Mouse (Mus musculus): Measurements from ENCODE around the gene Odr4. TPM values are rescaled to one million over a fixed set of nuclear protein-coding genes. Genes with fewer than 3 reads are reported as not detected.

Odr4 gene
- total RNA-seq, 2 experiments from 2014 or later, result 44.5 to 47.7 TPM

DNA sequence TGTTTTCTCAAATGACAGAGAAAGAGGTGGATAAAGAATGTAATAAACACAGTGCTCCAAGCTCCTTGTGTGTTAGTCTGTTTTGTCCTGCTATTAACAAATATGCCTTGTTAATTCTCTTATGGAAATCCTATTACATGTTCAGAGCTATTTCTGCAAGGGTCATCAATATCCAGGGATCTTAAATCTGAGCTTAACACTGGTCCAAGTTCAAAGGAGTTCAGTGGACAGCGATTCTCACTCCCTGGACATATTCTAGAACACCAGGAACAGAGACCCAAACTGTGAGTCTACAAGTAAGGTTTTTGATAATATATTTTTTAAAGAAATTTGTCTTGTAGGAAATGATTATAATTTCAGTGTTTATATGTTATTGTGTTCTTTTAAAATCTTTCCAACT, 73.7 kb downstream of the Odr4 start, which contains the start of gene Pdc:
Pdc (plus strand) TSS at position 213 of the 400 bp plus-strand sequence.
- no peak for DNase-seq (ENCODE audit: low spot score in 2 of 2)

Other genes starting within 250 kb of the Odr4 start
- not detected for gene Pdc, start 73.7 kb downstream of the Odr4 start, total RNA-seq (2021)
- 100 to 1,000 TPM; 130 to 146 TPM for gene Tpr, start 242 bp downstream of the Odr4 start, total RNA-seq (2021)
- gene Prg4, start 73.1 kb upstream of the Odr4 start, total RNA-seq (2021), result 1 to 10 TPM; 1.1 to 3.2 TPM

Measured in adrenal gland, postnatal 4 days (tissue).